Mouse (Mus musculus) megakaryocyte, embryonic 14.5 days (primary cell): ENCODE data around the gene Cxcr2.

ENCODE experiments used
- FLI1 ChIP-seq: IDR thresholded peaks from 2 replicates; pipeline ENCODE4 v1.6.1; 2012; ENCODE audit warnings: low read length, inconsistent platforms, mixed read lengths
- GATA1 ChIP-seq: IDR thresholded peaks from 3 replicates; pipeline ENCODE4 v1.6.1; 2012; ENCODE audit warnings: mixed read lengths, low read length, inconsistent platforms, borderline replicate concordance

DNA sequence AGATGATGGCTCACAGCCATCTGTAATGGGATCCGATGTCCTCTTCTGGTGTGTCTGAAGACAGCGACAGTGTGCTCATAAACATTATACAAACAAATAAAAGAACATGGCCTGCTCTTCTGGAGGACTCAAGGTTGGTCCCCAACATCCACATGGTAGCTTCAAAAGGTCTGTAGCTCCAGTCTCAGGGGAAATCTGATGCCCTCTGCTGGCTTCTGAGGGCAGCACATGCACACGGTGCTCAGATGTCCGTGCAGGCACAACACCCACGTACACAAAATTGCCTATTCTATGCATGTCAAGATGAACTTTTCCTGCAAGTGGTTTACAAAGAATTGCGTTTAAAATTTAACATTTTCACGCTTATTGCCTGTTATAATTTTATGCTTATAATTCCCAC lies 42.2 kb downstream of the Cxcr2 start:
- TF ChIP-seq GATA1 (no peak), FLI1 (no peak)
